Mouse (Mus musculus) liver, adult (tissue): Measurements from ENCODE around the gene Slc38a8.

Experiments used
- GATA4 ChIP-seq: IDR thresholded peaks from 2 replicates; pipeline ENCODE4 v1.6.1; 2014; ENCODE audit warnings: mild to moderate bottlenecking, low read length; ENCODE audit not compliant: insufficient replicate concordance

Gene Slc38a8

DNA sequence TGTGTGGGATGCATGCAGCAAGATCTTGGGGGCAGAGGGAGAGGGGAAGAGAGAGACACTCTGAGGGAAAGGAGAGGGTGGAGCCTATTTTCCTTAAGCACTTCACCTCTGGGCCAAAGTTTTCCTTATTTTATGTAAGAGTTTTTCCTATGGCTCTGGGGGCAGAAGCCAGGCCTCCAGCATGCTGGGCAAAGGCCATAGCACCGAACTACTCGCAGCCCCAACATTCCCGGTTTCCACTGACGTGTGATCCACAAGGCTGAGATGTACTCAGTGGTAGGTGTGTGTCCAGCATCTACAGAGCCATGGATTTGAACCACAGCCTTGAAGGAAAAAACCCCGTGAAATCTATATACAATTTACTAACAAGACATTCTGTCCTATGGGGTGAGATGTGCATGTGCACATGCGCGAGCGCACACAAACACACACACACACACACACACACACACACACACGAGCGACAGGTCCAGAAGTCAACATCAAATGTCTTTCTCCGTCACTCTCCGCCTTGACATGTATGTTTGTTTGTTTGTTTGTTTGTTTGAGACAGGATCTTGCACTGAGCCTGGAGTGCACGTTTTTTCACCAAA lies 67.8 kb downstream of the Slc38a8 start, which contains the start of gene Osgin1:
Osgin1 (plus strand) TSS at position 543 of the 593 bp plus-strand sequence.
- TF ChIP-seq GATA4: no peak

DNA sequence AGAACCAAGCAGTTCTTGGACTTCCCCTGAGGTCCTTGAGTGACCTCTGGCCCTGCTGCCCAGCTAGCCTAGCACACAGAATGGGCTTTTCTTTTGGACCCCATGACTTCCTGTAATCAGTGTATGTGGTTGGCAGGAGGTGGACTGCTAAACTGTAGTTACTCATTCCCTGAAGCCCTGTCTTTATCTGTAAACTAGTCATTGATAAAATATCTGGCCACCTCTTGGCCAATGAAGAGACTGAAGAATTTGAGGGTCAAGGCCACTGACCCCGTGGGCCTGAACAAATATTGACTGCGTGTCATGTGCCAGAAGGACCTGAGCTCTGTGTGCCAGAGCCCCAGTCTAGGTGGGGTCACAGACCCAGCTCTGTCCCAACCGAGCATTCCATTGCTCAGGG lies 69.1 kb downstream of the Slc38a8 start:
- TF ChIP-seq GATA4: 0 out of 2 replicates have a peak, but pooled peaks have one; percentile 66

DNA sequence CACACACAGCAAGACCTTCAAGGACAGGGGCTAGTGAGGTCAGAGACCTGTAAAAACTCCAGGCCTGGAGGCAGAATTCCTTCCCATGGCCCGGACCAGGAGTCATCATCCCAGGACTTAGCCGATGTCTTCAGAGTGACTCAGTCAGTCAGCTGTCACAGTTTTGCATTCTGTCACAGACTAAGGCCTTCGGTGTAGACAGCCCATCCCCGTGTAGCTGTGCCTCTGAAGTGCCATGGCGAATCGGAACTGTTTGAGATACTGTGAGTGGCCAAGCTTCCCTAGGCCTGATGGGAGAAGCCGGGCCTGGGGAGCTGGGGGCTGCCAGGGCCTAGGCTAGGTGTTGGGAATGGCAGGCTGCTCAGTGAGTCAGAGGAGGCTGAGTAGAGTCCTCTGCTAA lies 70.8 kb downstream of the Slc38a8 start:
- TF ChIP-seq GATA4: no peak

DNA sequence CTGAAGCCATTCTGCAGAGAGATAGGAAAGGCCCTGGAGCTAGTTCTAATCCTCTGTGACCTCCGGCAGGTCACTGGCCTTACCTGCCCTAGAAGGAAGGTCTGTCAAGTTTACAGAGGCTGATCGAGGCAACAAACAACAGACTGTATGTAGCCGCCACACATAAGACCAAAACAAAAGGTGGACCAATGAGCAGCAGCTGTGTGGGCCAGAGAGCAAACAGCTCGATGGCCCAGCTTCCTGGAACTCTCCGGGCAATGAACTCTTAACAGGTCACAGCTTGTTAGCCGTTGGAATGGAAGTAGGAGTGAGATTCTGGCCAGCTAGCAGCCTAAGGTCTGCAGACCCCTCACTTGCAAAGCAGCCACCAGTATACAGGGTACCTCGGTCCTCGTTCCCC lies 71.2 kb downstream of the Slc38a8 start:
- no peak for TF ChIP-seq GATA4
